Mouse (Mus musculus) yolk sac, embryonic 10.5 days (tissue): ENCODE data around the gene Hoxa7.

Experiments used
- DNase-seq: peaks from one replicate; pipeline ENCODE4 v3.0.0-alpha.2; 2017; ENCODE audit warnings: low spot score

Gene Hoxa7

DNA sequence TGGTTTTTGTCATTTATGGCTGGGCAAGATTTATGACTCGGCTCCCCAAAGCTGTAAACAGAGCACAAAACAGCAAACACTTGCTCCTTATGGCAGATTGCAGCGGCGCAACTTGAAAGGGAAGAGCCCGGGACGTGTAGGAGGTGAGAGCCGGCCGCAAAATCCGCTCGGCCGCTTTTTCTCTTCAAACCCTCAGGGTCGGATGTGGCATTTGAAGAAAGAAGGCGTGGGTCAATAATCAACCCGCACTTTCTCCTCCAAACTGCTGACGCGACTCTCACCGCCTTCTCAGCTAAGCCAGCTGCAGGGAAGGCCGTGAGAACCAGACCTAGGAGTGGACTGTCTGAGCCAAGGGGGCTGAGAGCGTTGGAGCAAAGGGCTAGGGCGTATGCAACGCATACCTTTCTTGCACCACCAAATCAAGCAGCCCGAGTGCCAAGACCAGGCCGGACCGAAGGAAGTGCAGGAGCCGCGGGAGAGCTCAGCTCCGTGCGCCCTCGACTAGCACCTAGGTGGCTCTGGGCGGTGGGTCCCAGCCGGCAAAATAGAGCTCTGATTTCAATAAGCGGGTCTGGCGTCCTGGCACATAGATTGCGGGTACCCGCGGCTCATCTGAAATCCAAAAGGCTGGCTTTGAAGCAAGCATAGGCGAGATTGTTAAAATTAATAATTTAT lies 44.5 kb downstream of the Hoxa7 start, which contains the start of gene 5730596B20Rik:
TSS of gene 5730596B20Rik (plus strand) at position 438 of the 675 bp plus-strand sequence.
- peak; percentile 78 for DNase-seq

DNA sequence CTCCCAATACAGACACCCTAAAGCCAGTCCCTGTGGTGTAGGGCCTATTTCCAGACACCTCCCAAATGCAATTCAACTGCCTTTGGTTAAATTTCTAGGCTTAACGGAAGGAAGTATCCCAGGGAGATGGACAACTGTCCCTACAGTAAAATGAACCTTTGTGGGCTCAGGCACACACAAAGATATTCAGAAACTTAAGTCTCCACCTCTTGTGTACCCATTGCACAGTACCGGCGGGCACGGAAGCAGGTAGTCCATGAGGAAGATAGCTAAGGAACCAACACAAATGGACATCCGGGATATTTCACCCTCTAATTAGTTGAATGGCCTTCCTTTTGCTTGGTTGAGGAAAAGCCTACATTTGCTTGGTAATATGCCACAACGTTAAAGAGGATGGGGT lies 45.3 kb downstream of the Hoxa7 start:
- no peak for DNase-seq

DNA sequence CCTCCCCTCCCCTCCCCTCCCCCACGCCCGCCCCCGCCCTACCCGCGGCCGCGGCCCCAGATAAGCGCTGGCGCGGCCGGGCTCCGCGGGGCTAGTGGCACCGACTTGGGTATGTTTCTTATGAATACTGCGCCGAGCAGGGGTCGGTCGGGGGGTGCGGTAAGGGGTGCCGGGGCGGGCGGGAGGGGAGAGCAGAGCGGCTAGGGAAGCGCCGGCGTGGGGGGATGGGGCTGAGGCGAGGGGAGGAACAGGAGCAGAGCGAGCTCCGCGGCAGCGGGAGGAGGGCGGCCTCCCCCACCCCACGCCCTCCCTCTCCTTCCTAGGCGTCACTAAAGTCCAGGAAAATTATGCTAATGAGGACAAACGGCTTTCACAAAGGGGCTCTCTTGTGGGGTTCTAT lies 45.8 kb downstream of the Hoxa7 start:
- no peak for DNase-seq

DNA sequence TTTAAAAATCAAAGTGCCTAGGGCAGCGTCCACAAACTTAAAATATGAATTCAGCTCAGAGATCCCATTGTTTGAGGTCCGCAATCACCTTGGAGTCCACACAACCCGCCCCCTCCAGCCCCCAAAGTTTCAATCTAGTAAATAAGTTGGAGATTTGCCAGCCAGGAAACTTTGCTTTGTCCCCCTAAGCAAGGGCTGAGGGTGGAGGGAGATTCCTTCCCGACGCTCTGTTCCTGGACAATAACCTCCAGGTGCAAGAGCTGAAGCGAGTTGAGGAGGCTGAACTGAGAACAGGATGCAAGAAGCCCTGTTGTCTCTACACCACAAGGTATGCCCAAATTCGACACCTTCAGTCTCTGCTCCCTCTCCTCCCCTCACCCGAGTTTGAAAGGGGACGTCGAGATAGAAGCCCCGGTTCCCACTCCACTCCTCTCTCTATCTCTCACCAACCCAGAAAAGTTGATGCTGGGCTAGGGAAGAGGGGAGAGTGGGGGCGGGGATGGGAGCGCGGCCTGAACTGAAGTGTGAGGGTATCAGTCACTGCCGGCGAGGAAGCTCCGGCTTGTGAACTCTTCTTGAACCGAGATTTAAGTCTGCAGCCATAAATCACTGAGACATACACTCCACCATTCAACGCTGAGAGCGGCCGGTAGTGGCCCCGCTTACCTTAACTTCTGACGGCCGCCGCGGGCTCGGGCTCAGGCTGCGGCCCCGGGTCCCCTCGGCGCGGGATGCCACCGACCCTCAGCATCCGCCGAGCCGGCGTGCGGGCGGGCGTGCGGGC lies 46.5 kb downstream of the Hoxa7 start:
- peak; percentile 74 for DNase-seq

DNA sequence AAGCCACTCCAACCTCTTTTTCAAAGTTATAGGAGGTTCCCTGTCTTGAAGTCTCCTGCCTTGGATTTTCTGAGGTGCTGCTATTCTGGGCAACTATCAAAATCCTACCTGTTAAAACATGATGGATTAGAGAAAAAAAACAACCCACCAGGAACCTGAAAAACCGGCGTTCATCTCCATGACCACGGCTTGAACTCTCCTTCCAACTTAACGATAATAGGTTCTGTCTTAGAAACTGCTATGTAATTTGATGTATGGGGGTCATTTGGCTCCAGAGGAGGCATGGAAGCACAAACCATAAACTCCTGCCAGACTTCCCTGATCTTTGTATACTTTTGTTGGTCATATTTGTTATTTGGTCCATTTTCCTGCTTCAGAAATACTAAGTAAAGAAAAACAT lies 48.0 kb downstream of the Hoxa7 start:
- no peak for DNase-seq

DNA sequence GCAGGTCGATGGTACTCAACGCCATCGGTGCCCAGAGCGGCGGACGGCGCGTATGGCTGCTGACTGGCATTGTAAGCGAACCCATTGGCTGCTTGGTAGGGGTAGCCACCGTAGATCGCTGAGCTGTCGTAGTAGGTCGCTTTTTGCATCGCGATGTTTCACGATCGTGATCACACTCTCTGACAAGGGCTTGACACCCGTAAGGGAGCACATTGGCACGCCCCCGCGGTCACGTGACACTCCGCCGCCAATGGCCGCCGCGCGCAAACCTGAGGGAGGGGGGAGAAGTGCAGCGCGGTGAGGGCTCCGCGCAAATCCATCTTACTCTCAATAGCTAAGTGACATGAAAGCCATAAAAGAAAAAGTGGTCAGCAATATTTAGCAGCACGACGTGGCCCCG lies 49.2 kb downstream of the Hoxa7 start:
- peak; percentile 89 for DNase-seq

DNA sequence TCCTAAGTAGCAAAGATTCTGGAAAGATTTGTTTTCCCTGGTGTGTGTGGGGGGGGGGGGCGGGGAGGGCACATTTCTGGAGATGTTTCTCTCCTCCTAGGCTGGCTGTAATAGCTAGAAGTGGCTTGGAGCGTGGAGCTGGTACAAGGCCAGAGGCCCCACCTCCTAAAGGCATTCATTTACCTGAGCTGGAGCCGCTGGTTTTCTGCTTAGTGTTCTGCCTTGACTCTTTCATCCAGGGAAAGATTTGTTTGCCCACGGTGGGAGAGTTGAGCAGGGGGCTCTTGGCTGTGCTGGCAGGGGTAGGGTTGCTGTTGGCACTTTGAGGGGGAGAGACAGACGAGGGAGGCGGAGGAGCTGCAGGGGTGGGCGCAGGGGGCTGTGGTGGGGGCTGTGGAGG lies 49.7 kb downstream of the Hoxa7 start:
- DNase-seq: peak; percentile 24

DNA sequence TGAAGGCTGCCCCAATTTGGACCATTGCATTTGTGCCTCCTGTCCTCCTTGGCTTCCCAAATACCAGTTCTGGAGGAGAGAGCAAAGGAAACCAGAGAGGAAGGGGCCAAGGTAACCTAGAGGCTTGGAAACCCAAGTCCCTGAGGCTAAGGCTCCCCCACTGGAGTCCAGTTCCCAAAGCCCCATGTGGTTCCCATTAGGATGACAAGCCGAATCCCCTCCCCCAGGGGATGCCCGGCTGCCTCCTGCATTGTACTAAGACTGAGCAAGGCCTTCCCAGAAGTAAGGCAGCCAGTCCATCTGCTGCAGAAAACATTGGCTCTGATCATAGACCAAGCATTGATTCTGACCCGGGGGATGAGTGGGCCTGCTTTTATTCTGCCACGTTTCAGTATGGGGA lies 50.3 kb downstream of the Hoxa7 start:
- peak; percentile 38 for DNase-seq

DNA sequence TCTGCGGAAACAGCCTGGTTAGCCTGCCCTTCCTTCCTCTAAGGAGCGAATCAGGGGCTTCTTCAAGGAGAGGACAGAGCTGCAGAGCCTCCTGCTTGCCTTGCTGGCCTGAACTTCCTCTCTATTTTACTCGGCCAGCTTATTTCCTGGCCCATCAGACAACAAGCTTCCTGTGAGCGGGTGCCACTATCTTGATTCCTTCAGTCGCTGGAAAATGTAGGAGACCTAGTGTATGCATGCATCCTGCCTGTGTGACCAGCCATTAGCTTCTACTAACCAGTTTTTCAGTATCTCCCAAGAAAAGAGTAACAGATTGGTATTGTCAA lies 50.8 kb downstream of the Hoxa7 start:
- DNase-seq: no peak

DNA sequence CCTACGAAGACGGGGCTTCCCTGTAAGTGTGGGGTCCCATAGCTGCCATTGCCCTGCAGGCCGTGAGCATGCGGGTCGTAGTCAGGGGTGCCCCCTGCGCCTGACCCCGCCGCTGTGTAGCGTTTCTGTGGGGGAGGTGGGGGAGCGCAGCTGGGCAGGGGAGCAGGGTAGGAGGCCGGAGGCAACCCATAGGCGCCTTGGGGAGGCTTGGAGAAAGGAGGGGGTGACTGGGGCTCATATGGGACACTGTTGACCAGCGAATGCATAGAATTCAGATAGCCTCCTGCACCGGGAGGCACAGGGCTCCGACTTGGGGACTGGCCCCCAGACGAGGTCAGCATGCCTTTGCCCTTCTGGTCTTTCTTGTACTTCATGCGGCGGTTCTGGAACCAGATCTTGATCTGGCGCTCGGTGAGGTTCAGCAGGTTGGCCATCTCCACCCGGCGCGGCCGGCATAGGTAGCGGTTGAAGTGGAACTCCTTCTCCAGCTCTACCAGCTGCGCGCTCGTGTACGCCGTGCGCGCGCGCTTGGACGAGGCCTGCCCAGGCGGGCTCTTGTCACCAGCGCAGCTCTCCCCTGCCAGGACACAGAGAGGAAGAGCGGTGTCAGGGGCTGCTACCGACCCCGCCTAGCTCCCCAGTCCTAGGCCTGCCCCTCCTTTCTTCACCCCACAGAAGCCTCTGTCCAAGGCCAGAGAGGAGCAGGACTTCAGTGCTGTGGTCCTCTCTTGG lies 51.3 kb downstream of the Hoxa7 start:
- DNase-seq: peak; percentile 32

DNA sequence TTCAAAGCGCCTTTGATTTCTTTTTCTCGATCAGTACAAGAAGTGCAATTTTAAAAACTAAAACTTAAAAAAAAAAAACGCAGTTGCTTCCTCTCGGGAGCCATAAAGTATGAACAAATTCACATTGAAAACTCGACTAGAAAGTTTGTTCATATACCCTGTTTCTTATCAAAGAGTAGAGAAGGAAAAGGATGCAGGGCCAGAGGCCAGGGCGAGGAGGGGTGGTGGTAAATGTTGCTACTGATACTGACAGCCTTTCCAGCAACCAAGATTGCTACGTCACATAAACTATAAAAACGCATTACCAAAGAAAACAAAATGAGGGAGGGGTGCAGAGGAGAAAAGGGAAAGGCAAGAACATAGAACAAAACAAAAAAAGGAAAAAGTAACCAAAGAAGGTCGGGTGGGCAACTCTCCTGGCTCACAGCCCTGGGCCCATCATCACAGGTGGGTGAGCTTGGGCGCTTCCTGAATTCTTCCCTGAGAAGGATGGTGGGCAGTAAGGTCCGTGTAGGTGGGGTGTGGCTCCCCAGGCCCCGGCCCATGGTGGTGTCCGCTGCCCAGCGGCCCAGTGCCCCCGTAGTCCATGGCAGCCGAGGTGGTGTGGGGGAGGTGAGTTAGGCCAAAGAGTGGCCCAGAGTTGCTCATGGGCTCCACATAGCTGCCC lies 52.0 kb downstream of the Hoxa7 start:
- DNase-seq: peak; percentile 20

DNA sequence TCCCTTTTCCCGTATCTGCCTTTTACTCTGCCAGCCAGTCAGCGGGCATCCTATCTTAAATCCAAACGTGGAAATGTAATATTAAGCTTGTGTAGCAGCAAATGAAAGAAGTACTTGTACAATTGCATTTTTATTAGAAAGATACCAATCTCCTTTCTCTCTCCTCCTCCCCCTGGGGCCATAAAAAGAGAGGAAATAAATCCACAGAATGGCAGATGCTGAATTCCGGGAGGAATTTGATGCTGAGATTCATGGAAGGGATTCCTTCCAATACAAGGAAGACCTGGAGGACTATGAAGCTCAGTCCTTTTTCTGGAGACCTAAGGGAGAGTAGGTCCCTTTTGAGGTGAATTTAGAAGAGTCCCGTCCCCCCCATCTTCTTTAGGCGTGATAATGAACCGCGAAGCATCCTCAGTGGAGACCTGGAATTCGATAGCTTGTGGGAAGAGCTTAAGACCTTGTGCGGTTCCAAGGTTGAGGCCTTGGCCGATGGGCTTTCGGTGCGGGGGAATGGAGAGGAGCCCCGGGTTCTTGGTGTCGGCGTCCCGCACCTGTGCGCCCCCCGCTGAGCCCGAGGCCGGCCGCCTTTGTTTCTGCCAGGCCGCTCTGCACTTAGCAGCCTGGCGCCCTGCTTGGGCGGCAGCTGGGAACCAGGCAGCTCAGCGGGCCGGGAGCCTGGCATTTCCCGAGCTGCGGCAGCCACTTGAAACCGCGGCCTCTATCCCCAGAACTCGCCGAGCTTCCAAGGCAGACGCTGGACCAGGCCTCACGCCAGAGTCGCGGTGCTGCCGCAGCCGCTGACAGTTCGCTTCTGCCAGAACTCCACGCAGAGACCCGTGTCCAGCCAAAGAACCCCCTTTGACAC lies 53.2 kb downstream of the Hoxa7 start:
- DNase-seq: peak; percentile 20

DNA sequence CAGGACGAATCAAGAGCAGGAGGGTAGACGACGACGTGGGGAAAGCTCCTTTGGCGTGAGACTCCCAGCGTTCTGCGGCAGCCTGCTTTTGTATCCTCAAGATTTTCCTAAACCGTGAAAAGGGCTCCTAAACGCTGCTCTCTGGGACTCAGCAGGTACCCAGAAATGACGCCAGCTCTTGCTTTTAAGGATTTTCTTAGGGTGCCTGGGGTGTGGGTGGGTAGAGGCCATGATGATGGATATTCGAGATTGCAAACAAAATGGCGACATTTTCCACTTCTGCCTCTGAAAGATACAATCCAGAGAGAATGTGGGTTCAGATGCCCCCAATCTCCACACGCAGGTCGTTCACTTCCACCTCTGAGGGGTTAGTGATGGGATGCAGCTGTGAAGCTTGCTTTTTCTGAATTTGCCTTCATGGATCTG lies 53.9 kb downstream of the Hoxa7 start:
- no peak for DNase-seq

DNA sequence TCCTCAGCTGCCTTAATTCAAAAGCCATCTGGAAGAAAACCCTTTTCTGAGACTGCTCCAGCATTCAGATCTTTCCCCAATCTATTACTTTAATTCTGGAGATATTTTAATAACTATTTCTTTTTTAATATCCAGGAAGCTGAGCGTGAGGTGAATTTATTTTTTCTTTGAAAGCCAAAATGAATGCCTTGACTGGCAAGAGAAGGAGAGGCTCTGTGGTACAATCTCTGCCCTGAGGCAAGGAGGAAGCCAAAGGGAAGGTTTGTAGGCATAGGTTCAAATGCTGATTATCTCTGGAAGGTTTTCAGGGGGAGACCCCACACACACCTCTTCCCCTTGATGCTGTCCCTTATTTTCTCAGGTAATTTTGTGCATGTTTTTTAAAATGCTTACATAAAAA lies 54.5 kb downstream of the Hoxa7 start:
- no peak for DNase-seq

DNA sequence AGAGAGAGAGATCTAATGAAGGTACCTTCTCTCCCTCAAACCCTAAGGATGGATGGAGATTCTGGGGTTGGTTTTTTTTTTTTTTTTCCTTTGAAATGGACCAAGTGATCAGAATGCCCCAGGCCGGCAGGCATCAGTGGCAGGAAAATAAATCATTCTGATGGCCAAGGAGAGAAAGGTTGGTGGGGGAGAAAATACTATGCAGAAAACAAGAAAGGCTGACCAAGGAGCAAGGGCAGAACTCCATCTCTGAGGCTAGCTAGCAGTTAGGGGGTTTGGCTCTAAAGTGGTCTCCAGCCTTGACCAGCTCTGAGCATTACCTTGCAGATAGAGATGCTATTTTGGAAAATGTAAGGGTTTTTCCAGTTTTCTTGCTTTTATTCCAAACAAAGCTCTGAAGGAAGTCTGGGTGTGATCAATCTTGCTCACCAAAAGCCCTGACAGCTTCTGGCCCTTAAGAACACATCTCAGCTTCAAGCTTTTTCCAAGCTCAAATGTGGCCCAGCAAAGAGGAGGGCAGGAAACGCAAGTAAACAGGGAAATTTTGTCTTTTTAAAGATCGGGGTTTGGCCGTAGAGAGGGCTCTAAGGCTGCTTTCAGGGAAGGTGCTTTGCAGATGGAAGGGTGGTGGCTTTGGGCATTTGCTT lies 55.1 kb downstream of the Hoxa7 start:
- peak; percentile 38 for DNase-seq

DNA sequence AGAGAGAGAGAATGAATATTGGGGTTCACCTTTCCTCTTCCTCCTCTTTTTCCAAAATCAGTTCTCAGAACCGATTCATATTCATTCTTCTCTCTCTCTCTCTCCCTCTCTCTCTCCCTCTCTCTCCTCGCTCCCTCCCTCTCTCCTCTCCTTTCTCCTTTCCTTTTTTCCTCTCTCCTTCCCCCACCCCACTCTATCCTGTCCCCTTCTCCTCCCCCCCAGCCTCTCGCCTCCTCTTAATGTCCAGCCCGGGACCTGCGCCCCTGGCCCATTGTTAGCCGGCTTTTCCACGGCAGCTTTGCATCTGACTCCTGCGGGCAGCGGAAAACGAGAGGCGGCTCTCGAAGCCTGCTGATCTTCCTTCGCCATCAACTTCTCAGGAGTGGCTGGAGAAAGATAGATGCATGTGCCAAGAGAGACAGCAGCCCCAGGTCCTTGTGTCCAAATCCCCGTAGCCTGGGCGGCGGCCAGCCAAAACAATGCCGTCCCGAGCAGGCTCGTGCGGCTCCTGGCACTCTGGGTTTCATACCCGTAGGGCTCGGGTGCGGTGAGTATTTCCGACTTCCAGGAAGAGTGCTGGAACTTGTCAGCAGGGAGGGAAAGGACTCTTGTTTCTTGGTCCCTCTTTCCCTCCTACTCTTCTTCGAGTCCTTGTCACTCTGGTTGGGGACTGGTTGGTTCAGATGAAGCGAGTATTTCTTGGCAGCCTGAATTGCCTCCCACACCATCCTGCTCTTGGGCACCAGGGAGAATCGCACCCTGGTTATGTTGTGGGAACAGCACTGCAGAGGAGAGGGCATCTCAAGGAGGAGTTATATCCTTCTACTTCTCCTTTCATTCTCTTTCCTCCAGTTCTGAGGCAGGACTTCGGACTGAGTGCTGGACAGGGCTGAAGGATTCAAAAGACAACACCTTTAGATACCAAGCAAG lies 55.9 kb downstream of the Hoxa7 start:
- peak; percentile 18 for DNase-seq

DNA sequence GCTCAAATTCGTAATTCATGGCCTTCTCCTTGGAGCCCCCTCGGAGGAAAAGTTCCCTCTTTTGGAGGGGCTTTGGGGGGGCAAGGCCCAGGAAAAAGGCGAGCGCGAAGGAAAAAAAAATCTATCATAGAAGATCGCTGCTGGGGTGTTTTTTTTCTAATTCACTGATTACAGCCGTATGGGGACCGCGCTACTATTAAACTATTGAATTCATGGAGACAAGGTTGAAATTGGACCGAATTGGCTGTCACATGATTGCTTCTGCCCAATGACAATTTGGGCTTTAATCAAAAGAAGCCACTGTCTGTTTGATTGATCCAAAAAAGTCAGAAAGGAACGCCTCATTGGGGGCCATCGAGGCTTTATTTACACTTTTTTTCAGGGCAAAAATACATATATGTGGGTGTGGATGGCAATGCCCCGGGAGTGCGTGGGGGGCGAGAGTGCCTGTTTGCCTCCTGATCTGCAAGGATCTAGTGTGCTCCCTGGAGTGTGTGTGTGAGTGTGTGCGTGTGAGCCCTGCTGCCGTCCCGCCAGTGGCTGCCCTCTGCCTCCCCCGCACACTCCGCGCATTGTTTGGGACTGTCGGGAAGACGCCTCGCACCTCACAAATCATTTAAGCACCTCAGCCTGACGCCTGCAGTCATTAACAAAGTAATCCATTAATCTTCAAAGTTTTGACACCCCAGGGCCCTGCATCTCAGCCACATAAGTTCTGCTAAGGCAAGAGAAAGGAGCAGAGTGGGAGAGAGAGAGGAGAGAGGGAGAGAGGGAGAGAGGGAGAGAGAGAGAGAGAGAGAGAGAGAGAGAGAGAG lies 56.8 kb downstream of the Hoxa7 start, which contains the start of gene Hoxa2:
TSS of gene Hoxa2 (minus strand) at position 206 of the 815 bp plus-strand sequence.
- peak; percentile 40 for DNase-seq
